Mouse (Mus musculus): Measurements from ENCODE around the gene Kiss1. TPM values are rescaled to one million over a fixed set of nuclear protein-coding genes. Genes with fewer than 3 reads are reported as not detected.

Kiss1 gene
- total RNA-seq (2023) = not detected

GRCm38 (mm10) chr1:133321267-133321925 is at the start of gene Kiss1:
Gene Kiss1, plus strand, starts transcription at chr1:133321875.

GRCm38 (mm10) chr1:133309652-133310267 is 11.9 kb upstream of the Kiss1 start, which contains the start of gene Golt1a:
Gene Golt1a, plus strand, starts transcription at chr1:133309800.

GRCm38 (mm10) chr1:133350210-133350609 is 28.5 kb downstream of the Kiss1 start, which contains the start of gene Ren1:
Gene Ren1, plus strand, starts transcription at chr1:133350510.

GRCm38 (mm10) chr1:133363276-133364021 is 41.8 kb downstream of the Kiss1 start, which contains the start of gene Etnk2:
Gene Etnk2, plus strand, starts transcription at chr1:133363572.

Other genes starting within 250 kb of the Kiss1 start
- 108 TPM for gene Ppp1r15b, start 190.7 kb upstream of the Kiss1 start, total RNA-seq (2023)
- 8.5 TPM for gene Plekha6, start 157.7 kb upstream of the Kiss1 start, total RNA-seq (2023)
- not detected for gene Golt1a, start 12.1 kb upstream of the Kiss1 start, total RNA-seq (2023)
- gene Ren1, start 28.6 kb downstream of the Kiss1 start, total RNA-seq (2023) = not detected
- not detected for gene Etnk2, start 41.7 kb downstream of the Kiss1 start, total RNA-seq (2023)
- 1.0 TPM for gene Sox13, start 102.5 kb downstream of the Kiss1 start, total RNA-seq (2023)